ENCODE assay signal across 8 mouse cellular contexts in the genomic region with DNA sequence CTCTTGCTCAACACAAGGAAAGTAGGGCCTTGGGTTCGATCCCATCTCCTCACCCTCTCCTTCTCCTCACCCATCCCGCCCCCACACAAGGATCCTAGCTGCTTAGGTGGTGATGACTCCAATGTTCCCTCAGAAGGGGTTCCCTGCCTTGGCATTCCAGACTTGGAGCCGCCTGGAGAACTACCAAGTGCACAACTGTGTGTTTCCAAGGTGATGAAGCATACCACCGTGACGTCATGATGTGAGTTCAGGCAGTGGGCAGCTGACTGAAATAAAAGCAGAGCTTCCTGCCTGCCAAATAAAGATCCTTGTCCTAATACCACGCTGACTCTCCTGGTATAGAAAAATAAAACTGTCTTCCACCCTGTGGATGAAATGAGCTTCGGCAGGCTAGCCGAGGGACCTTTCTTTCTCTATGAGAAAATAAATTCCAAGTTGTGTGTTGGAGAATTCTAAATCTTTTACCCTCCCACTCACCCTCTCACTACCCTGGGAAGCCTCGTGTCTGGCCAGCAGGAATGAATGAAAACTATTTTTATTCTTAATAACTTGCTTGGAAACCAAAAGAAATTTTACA. TPM values are rescaled to one million over a fixed set of nuclear protein-coding genes. Genes with fewer than 3 reads are reported as not detected.
A peak's percentile ranks its signal among the peaks of the same experiment; 100 is the strongest.
DNase-seq lines count a peak whose midpoint lies in the region; ATAC-seq lines count a peak whose summit lies in the region.

No protein-coding gene starts in this region.

- no peak overlapping the region for H3K4me3 ChIP-seq in hindbrain, embryonic 15.5 days
- no peak overlapping the region for H3K4me3 ChIP-seq in hindbrain, embryonic 12.5 days
- no peak overlapping the region for H3K4me3 ChIP-seq in intestine, embryonic 15.5 days (replicated peaks)
- no peak overlapping the region for H3K4me3 ChIP-seq in limb, embryonic 15.5 days

- ATAC-seq in hindbrain, embryonic 15.5 days (ENCODE audit: low FRiP score, low read depth): 0 out of 2 replicates have a peak, but pooled peaks have one; percentile 23
- no peak for ATAC-seq in hindbrain, embryonic 12.5 days (ENCODE audit: low FRiP score)
- peak; percentile 20; the same call in 1 of the 2 replicates for ATAC-seq in intestine, embryonic 15.5 days
- peak; percentile 61; the same call in 1 of the 2 replicates for ATAC-seq in limb, embryonic 15.5 days (ENCODE audit: insufficient number of reproducible peaks, low FRiP score, low TSS enrichment, low read depth)
- ATAC-seq in erythroid progenitor cell, adult 5-6 weeks (replicated peaks; ENCODE audit: low FRiP score, poor library complexity, severe bottlenecking): no peak

- no peaks in the 10 kb centered on the region for H3K27me3 ChIP-seq in hindbrain, embryonic 15.5 days
- H3K27me3 ChIP-seq in hindbrain, embryonic 12.5 days: no peaks in the 10 kb centered on the region
- H3K27me3 ChIP-seq in intestine, embryonic 15.5 days (replicated peaks): no peaks in the 10 kb centered on the region
- no peaks in the 10 kb centered on the region for H3K27me3 ChIP-seq in limb, embryonic 15.5 days

- no peak overlapping the region for H3K27ac ChIP-seq in hindbrain, embryonic 15.5 days (replicated peaks)
- no peak overlapping the region for H3K27ac ChIP-seq in hindbrain, embryonic 12.5 days
- H3K27ac ChIP-seq in intestine, embryonic 15.5 days: no peak overlapping the region
- H3K27ac ChIP-seq in limb, embryonic 15.5 days: 0 out of 2 replicates have a peak overlapping the region, but pooled peaks have one; percentile 43

- H3K4me1 ChIP-seq in hindbrain, embryonic 15.5 days (replicated peaks): no peaks in the 10 kb centered on the region
- H3K4me1 ChIP-seq in hindbrain, embryonic 12.5 days: 0 out of 2 replicates have a peak, but pooled peaks cover 3% of the 10 kb centered on the region
- H3K4me1 ChIP-seq in intestine, embryonic 15.5 days (replicated peaks): 0 out of 2 replicates have a peak, but pooled peaks cover 2% of the 10 kb centered on the region
- no peaks in the 10 kb centered on the region for H3K4me1 ChIP-seq in limb, embryonic 15.5 days

- no peak overlapping the region for H3K4me2 ChIP-seq in hindbrain, embryonic 15.5 days
- no peak overlapping the region for H3K4me2 ChIP-seq in hindbrain, embryonic 12.5 days (replicated peaks)
- H3K4me2 ChIP-seq in intestine, embryonic 15.5 days (replicated peaks): no peak overlapping the region
- no peak overlapping the region for H3K4me2 ChIP-seq in limb, embryonic 15.5 days

- H3K36me3 ChIP-seq in hindbrain, embryonic 15.5 days: no peaks in the 10 kb centered on the region
- no peaks in the 10 kb centered on the region for H3K36me3 ChIP-seq in hindbrain, embryonic 12.5 days
- no peaks in the 10 kb centered on the region for H3K36me3 ChIP-seq in intestine, embryonic 15.5 days
- no peaks in the 10 kb centered on the region for H3K36me3 ChIP-seq in limb, embryonic 15.5 days

- peak; percentile 46 for DNase-seq in adipocyte (ENCODE audit: low spot score)
- DNase-seq in gastrocnemius, adult 8-10 months (ENCODE audit: low spot score in 2 of 2): no peak
- DNase-seq in urinary bladder, postnatal 36 days (ENCODE audit: low spot score in 2 of 2): no peak

- no peaks in the 10 kb centered on the region for H3K9me3 ChIP-seq in hindbrain, embryonic 15.5 days
- no peaks in the 10 kb centered on the region for H3K9me3 ChIP-seq in hindbrain, embryonic 12.5 days (replicated peaks)
- no peaks in the 10 kb centered on the region for H3K9me3 ChIP-seq in intestine, embryonic 15.5 days
- no peaks in the 10 kb centered on the region for H3K9me3 ChIP-seq in limb, embryonic 15.5 days

- H3K9ac ChIP-seq in hindbrain, embryonic 15.5 days: no peak overlapping the region
- H3K9ac ChIP-seq in hindbrain, embryonic 12.5 days: no peak overlapping the region
- H3K9ac ChIP-seq in intestine, embryonic 15.5 days: no peak overlapping the region
- no peak overlapping the region for H3K9ac ChIP-seq in limb, embryonic 15.5 days

- WGBS in hindbrain, embryonic 15.5 days: 59% methylated on average over 9 of the region's 9 CpGs
- WGBS in hindbrain, embryonic 12.5 days: 59% methylated on average over 9 of the region's 9 CpGs
- 53% methylated on average over 9 of the region's 9 CpGs for WGBS in intestine, embryonic 15.5 days
- whole genome bisulfite sequencing in limb, embryonic 15.5 days: 48% methylated on average over 9 of the region's 9 CpGs

RNA-seq across cellular contexts. Expression of gene Tm9sf3, which starts 6.4 kb away (rescaled TPM):
- 88.4 and 90.0 TPM in 2 replicates for polyA plus RNA-seq in hindbrain, embryonic 15.5 days (2015; fragmentation: Nextera tagmentation; extraction: Ambion mirVana)
- 146 and 155 TPM in 2 replicates for polyA plus RNA-seq in hindbrain, embryonic 12.5 days (2016; fragmentation: Nextera tagmentation; extraction: Ambion mirVana)
- polyA plus RNA-seq in intestine, embryonic 15.5 days (2015; fragmentation: Nextera tagmentation; extraction: Ambion mirVana): 151 and 167 TPM in 2 replicates
- 129 and 147 TPM in 2 replicates for polyA plus RNA-seq in limb, embryonic 15.5 days (2015; fragmentation: Nextera tagmentation; extraction: Ambion mirVana)
- total RNA-seq in erythroid progenitor cell, adult 5-6 weeks (2015; ENCODE audit: low replicate concordance): 21.4 and 31.0 TPM in 2 replicates
- total RNA-seq in erythroid progenitor cell, adult 5-6 weeks (2017; ENCODE audit: low replicate concordance): 41.4 and 53.7 TPM in 2 replicates
- 10 to 100 TPM; 57.3 to 70.7 (median 66.5) TPM for total RNA-seq in gastrocnemius, adult 8-10 months (2022)

Comparison
In these comparisons a context has a peak if more than half of its experiments do, and no peak if none do; other contexts are left out.
1. ATAC-seq: peak in hindbrain, embryonic 15.5 days (single experiment), intestine, embryonic 15.5 days (single experiment) and limb, embryonic 15.5 days (single experiment); none in hindbrain, embryonic 12.5 days (single experiment) and erythroid progenitor cell, adult 5-6 weeks (single experiment).